ENCODE assay signal across 8 mouse cellular contexts in the genomic region with DNA sequence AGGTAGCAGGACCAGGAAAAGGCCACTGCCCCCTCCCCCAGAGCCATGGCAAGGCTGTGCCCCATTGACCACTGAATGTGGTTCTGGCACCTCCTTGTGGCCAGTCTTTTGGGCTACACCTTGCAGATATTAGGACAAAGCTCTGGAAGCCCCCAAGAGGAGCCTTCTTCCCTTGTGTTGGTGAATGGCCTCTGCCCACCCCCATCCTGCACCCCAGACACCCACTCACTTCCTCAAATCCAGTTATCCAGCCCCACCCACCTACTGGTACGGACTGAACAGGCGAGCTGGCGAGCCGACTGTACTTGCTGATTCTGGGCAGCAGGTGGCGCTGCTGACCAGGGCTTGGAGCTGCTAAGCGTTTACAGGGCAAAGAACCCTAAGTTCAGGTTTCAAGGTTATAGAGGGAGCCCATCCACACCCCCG. TPM values are rescaled to one million over a fixed set of nuclear protein-coding genes. Genes with fewer than 3 reads are reported as not detected.
DNase-seq lines count a peak whose midpoint lies in the region; ATAC-seq lines count a peak whose summit lies in the region.

No protein-coding gene starts in this region.

- no peaks in the 10 kb centered on the region for H3K36me3 ChIP-seq in hindbrain, embryonic 12.5 days

- H3K4me1 ChIP-seq in hindbrain, embryonic 12.5 days, result peaks cover 24% of the 10 kb centered on the region

- DNase-seq in MN1 (ENCODE audit: low spot score), result peak; percentile 89
- peak; percentile 79 for DNase-seq in cerebellum, adult 9-11 months
- peak; percentile 54 to 77 for DNase-seq in frontal cortex, postnatal 10 days (ENCODE audit: low spot score in 2 of 2)
- peak; percentile 84 to 90 for DNase-seq in layer of hippocampus, postnatal 14 days (ENCODE audit: low spot score in 2 of 2)
- DNase-seq in lung, postnatal 10 days, result peak; percentile 87
- DNase-seq in ovary, postnatal 14 days (ENCODE audit: low spot score), result peak; percentile 85
- DNase-seq in thymus, postnatal 10 days (ENCODE audit: low spot score in 2 of 2), result peak; percentile 71 to 88

- peak; percentile 65 for ATAC-seq in hindbrain, embryonic 12.5 days (ENCODE audit: low FRiP score)

- H3K4me2 ChIP-seq in hindbrain, embryonic 12.5 days (replicated peaks), result peak overlapping the region; percentile 42

- H3K9ac ChIP-seq in hindbrain, embryonic 12.5 days, result no peak overlapping the region; the same call in 1 of the 2 replicates

- no peaks in the 10 kb centered on the region for H3K9me3 ChIP-seq in hindbrain, embryonic 12.5 days (replicated peaks)

- WGBS in hindbrain, embryonic 12.5 days, result under 1% methylated on average over 7 of the region's 7 CpGs

- no peak overlapping the region for H3K4me3 ChIP-seq in hindbrain, embryonic 12.5 days

- H3K27me3 ChIP-seq in hindbrain, embryonic 12.5 days, result 0 out of 2 replicates have a peak, but pooled peaks cover 6% of the 10 kb centered on the region

- no peak overlapping the region for H3K27ac ChIP-seq in hindbrain, embryonic 12.5 days

RNA-seq across cellular contexts. Expression of gene Lif, which starts 1.3 kb away (rescaled TPM):
- not detected in 2 replicates for polyA plus RNA-seq in hindbrain, embryonic 12.5 days (2016; fragmentation: Nextera tagmentation; extraction: Ambion mirVana)
- total RNA-seq in layer of hippocampus, postnatal 14 days (2021), result under 1 TPM; 0.69 to 0.78 TPM

RNA-seq across cellular contexts. Expression of gene Osm, which starts 22.4 kb away (rescaled TPM):
- not detected in 2 replicates for polyA plus RNA-seq in hindbrain, embryonic 12.5 days (2016; fragmentation: Nextera tagmentation; extraction: Ambion mirVana)
- not detected for total RNA-seq in layer of hippocampus, postnatal 14 days (2021)

RNA-seq across cellular contexts. Expression of gene Castor1, which starts 40.6 kb away (rescaled TPM):
- polyA plus RNA-seq in hindbrain, embryonic 12.5 days (2016; fragmentation: Nextera tagmentation; extraction: Ambion mirVana), result 3.1 and 3.6 TPM in 2 replicates
- 1 to 10 TPM; 6.3 to 9.1 TPM for total RNA-seq in layer of hippocampus, postnatal 14 days (2021)
